Mouse (Mus musculus) kidney, adult 9 months (tissue): ENCODE measurements around the gene Vmn2r72.

Experiments used
- DNase-seq: peaks from one replicate; pipeline ENCODE4 v3.0.0; 2022

The Vmn2r72 gene

DNA sequence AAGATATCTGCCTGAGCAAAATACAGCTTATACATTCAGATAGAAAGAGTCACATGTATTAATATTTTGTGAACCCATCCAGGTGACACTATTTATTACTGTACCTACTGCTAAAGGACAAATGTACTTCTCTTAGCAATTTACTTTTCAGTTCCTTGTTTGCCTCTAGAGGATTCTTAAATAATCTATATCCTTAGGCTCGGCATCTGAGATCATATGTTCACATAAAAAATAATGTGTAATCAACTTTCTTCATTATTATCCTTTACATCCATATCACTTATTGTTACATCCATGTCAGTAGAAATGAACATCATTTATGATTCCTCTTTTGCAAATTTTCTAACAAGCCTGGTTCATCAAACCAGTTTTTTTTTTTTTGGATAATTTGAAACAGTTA is at the start of gene Vmn2r72:
TSS of gene Vmn2r72 (minus strand) at position 101 of the 400 bp plus-strand sequence.
- no peak for DNase-seq
